ENCODE assay signal across 19 mouse cellular contexts in the genomic region with DNA sequence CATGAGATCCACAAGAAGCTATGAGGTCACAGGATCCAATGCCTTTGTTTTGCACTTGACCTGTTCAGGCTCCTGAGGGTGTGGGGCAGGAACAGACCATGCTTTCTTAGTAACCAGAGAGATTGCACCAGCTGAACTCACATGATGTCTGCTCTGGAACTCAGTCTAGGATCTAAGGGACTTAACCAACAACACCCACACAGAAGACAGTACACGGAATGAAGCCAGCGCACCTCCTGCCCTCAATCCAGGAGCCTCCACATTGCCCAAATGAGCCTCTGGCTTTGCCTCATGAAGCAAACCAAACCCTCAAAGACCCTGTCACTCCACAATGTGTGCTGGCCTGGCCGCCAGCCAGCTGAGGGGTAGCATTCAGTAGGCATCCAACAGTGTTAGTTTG. TPM values are rescaled to one million over a fixed set of nuclear protein-coding genes. Genes with fewer than 3 reads are reported as not detected.
DNase-seq lines count a peak whose midpoint lies in the region; TF ChIP-seq lines count a peak whose summit lies in the region.
"Had no signal": no experiment of that assay in that cellular context is flagged by ENCODE, and none has a peak within 500 bp of the region (broad histone marks: within the 10 kb centered on the region; RNA-seq: fewer than 3 reads in every experiment).

No protein-coding gene starts in this region.

- no peak for TF ChIP-seq CTCF in brain, embryonic 14.5 days (IDR thresholded peaks at IDR 0.05; ENCODE audit: borderline replicate concordance, extremely low read depth, insufficient read depth, insufficient read length)

- no peak for TF ChIP-seq POLR2A in brain, embryonic 14.5 days (IDR thresholded peaks at IDR 0.05; ENCODE audit: borderline replicate concordance, extremely low read depth, insufficient read depth, insufficient read length, poor library complexity, severe bottlenecking)

- DNase-seq in brain, embryonic 14.5 days (ENCODE audit: low read depth): peak; percentile 29
- peak; percentile 97 for DNase-seq in fat pad, adult 2 months (ENCODE audit: extremely low read depth, low read depth, low spot score)
- no peak for DNase-seq in frontal cortex, postnatal 36 days (ENCODE audit: low spot score in 2 of 2)
- no peak for DNase-seq in cerebellum, adult 9-10 months
- DNase-seq: adrenal gland, adult 2 months; adrenal gland, adult 8-10 months; adrenal gland, postnatal 10 days; adrenal gland, postnatal 14 days; adrenal gland, postnatal 25 days; adrenal gland, postnatal 36 days; B cell, adult 2 months; cerebellum, adult 11 months; cerebellum, adult 11-12 months; cerebellum, adult 18-20 months; cerebellum, adult 2 months had no signal

RNA-seq across cellular contexts. Expression of a gene that starts 4.8 kb away (rescaled TPM):
- 0.03 TPM in 1 of 2 replicates, not detected in the other for polyA plus RNA-seq in brain, embryonic 14.5 days (2012; rRNA removed)
- polyA plus RNA-seq: activated CD4-positive, CD25-positive, alpha-beta regulatory T cell, adult 4 months; adrenal gland, adult 2 months; C2C12; CD4-positive, CD25-positive, alpha-beta regulatory T cell, adult 4 months; cerebellum, adult 2 months; G1E had no signal

RNA-seq across cellular contexts. Expression of a gene that starts 18.8 kb away (rescaled TPM):
- 0.10 and 0.23 TPM in 2 replicates for polyA plus RNA-seq in brain, embryonic 14.5 days (2012; rRNA removed)
- polyA plus RNA-seq: activated CD4-positive, CD25-positive, alpha-beta regulatory T cell, adult 4 months; CD4-positive, CD25-positive, alpha-beta regulatory T cell, adult 4 months; cerebellum, adult 2 months; G1E had no signal

RNA-seq across cellular contexts. Expression of a gene that starts 34.4 kb away (rescaled TPM):
- polyA plus RNA-seq in brain, embryonic 14.5 days (2012; rRNA removed): 2.3 and 2.6 TPM in 2 replicates
- polyA plus RNA-seq: activated CD4-positive, CD25-positive, alpha-beta regulatory T cell, adult 4 months; C2C12; CD4-positive, CD25-positive, alpha-beta regulatory T cell, adult 4 months; cerebellum, adult 2 months; G1E had no signal

RNA-seq across cellular contexts. Expression of a gene that starts 45.4 kb away (rescaled TPM):
- polyA plus RNA-seq in brain, embryonic 14.5 days (2012; rRNA removed): 2.0 and 3.7 TPM in 2 replicates
- polyA plus RNA-seq: activated CD4-positive, CD25-positive, alpha-beta regulatory T cell, adult 4 months; G1E had no signal

Comparison
In these comparisons a context has a peak if more than half of its experiments do, and no peak if none do; other contexts are left out.
1. DNase-seq: peak in brain, embryonic 14.5 days (single experiment) and fat pad, adult 2 months (single experiment); none in frontal cortex, postnatal 36 days (0 of 2) and cerebellum, adult 9-10 months (single experiment).